Mouse (Mus musculus) stomach, embryonic 14.5 days (tissue): ENCODE data around the gene Hcrtr1. TPM values are rescaled to one million over a fixed set of nuclear protein-coding genes. Genes with fewer than 3 reads are reported as not detected.

Experiments used
- ATAC-seq: fragments of 200-750 bp; cut with Nextera tagmentation; 2 replicates; pipeline ENCODE4 v1.8.0; 2017; ENCODE audit warnings: low read depth, moderate TSS enrichment; ENCODE audit not compliant: insufficient number of reproducible peaks, insufficient read depth, low FRiP score
- H3K27ac ChIP-seq: fragments of 300-500 bp; sonication (generic); 2 replicates; pipeline ENCODE4 v1.5.1; 2014; ENCODE audit warnings: mild to moderate bottlenecking, low read length, moderate library complexity, mixed read lengths
- H3K27me3 ChIP-seq: fragments of 300-500 bp; sonication (generic); 2 replicates; pipeline ENCODE4 v1.6.1; 2014; ENCODE audit warnings: low read length, control low read depth, mixed read lengths; ENCODE audit not compliant: control insufficient read depth, insufficient read depth
- H3K36me3 ChIP-seq: fragments of 300-500 bp; sonication (generic); 2 replicates; pipeline ENCODE4 v1.6.1; 2014; ENCODE audit warnings: mild to moderate bottlenecking, control low read depth, low read length, moderate library complexity, mixed read lengths; ENCODE audit not compliant: control insufficient read depth, insufficient read depth
- H3K4me1 ChIP-seq: fragments of 300-500 bp; sonication (generic); 2 replicates; pipeline ENCODE4 v1.6.1; 2014; ENCODE audit warnings: low read length, control low read depth, mixed read lengths; ENCODE audit not compliant: control insufficient read depth, insufficient read depth
- H3K4me2 ChIP-seq: fragments of 300-500 bp; sonication (generic); replicated peaks from 2 replicates; pipeline ENCODE4 v1.6.1; 2014; ENCODE audit warnings: low read depth, low read length, control low read depth
- H3K4me3 ChIP-seq: fragments of 300-500 bp; sonication (generic); 2 replicates; pipeline ENCODE4 v1.5.1; 2014; ENCODE audit warnings: low read depth, low read length, control low read depth
- H3K9ac ChIP-seq: fragments of 300-500 bp; sonication (generic); replicated peaks from 2 replicates; pipeline ENCODE4 v1.6.1; 2014; ENCODE audit warnings: low read depth, mild to moderate bottlenecking, control low read depth, low read length, moderate library complexity, mixed read lengths
- H3K9me3 ChIP-seq: fragments of 300-500 bp; sonication (generic); 2 replicates; pipeline ENCODE4 v1.6.1; 2016; ENCODE audit warnings: low read depth, low read length, control low read depth; ENCODE audit not compliant: control insufficient read depth
- WGBS: fragments of 180-500 bp; shearing (Covaris S2); extraction: QIAGEN DNeasy Blood & Tissue Kit; methylation state at CpG from one replicate; pipeline ENCODE4 v1.1.7; 2014; 5-methylcytosine and 5-hydroxymethylcytosine counted together
- polyA plus RNA-seq: library from polyadenylated mRNA; unstranded; fragments of >200 nt; fragmentation: Nextera tagmentation; extraction: Ambion mirVana; gene quantifications from 2 replicates; pipeline ENCODE4 v1.2.1, GENCODE M21; 2014

Gene Hcrtr1
- polyA plus RNA-seq, 1 experiment from 2014 or later: 0.26 TPM

DNA sequence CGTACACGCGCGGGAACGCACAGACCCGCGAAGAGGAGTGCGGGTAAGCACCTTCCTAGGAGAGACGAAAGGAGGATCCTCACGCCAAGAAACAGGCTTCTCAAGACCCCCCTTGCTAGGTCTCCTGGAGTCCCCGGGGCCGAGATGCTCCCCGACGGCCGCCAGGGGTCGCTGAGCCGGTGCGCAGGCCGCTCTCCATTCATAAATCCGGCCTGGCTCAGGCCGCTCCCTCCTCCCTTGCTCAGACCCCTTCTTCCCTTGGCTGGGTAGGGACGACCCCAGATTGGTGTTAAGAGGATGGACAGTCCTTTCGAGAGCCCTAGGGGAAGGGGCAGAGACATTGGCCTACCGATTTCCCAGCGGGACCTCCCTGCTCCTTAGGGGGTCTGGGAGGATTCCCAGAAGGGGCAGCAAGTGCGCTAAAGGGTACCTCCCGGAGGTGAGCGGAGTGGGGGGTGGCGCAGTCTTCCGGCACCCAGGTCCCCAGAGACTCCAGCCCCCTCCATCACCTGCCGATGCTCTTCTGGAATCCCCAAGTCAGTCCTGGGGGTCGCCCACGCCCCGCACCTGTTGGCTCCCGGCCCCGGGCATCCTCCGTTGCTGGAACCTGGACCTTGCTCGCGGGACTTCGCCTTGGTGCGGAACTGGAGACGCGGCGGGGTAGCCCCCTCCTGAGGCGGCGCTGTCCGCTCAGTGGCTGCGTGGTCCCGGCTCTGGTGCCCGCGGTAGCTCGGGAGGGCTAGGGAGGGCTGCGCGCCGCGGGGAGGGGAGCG, 532 bp downstream of the Hcrtr1 start:
- Histone ChIP-seq H3K4me1 (peaks cover 6% of the 10 kb centered on the region; the same call in 1 of the 2 replicates), H3K27ac (no peak overlapping the region), H3K36me3 (no peaks in the 10 kb centered on the region), H3K4me2 (peak overlapping the region; percentile 60), H3K27me3 (peaks cover 27% of the 10 kb centered on the region), H3K9me3 (no peaks in the 10 kb centered on the region), H3K9ac (no peak overlapping the region), H3K4me3 (peak overlapping the region; percentile 27)
- WGBS: under 1% methylated on average over 50 of the region's 57 CpGs
- peak; percentile 51; the same call in 1 of the 2 replicates for ATAC-seq

DNA sequence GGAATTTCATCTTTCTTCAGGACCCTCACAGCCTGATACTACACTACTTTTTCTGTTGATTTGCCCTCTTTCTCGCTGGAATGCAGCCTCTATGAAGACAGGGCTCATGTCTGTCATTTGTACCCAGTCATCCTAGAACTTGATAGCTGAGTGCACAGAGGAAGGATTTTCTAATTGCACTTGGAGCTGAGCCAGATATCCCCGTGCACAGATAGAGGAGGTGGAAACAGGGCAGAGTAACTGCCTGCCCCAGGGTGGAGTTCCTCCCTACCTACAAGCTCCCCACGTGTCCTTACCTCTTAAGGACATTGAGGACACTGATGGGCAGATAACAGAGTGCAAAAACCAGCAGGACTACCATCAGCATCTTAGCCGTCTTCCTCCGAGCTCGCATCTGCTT, 5.8 kb downstream of the Hcrtr1 start:
- Histone ChIP-seq H3K4me1 (no peaks in the 10 kb centered on the region), H3K9me3 (no peaks in the 10 kb centered on the region), H3K9ac (no peak overlapping the region), H3K4me3 (no peak overlapping the region), H3K27ac (no peak overlapping the region), H3K4me2 (no peak overlapping the region), H3K36me3 (no peaks in the 10 kb centered on the region; the same call in 1 of the 2 replicates), H3K27me3 (0 out of 2 replicates have a peak, but pooled peaks cover 3% of the 10 kb centered on the region)
- 54% methylated on average over 6 of the region's 6 CpGs for WGBS
- no peak for ATAC-seq

DNA sequence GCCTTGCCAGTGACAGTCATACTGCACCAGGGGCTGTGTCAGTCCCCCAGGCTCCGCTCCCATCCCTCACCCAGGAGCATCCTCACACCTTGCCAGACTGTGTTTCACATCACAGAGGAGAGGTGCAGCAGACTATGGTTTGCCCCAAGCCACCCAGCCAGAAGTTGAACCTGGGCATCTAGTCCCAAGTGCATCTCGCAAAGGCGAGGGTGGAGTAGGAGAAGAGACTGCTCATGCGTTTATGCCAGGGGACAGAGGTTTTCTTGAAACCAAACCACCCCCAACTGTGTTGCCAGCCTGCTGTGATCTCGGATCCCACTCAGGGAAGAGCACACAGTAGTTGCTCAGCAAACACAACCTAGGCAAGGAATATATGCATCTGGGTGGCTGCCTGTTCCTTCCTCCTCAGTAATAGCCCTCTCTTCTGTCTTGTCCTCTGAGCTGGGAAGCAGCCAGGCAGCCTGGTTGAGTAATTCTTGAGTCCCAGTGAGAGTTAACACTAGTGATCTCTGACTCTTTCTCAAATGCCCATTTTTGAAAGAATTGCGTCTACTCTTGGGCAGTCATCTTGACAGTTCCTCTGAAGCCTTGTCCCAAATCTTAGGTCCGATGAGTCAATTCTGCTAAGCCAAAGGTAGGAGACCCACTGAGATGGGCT, 7.6 kb downstream of the Hcrtr1 start:
- Histone ChIP-seq H3K9ac (no peak overlapping the region), H3K27ac (0 out of 2 replicates have a peak overlapping the region, but pooled peaks have one; percentile 6), H3K36me3 (peaks cover 18% of the 10 kb centered on the region), H3K4me2 (no peak overlapping the region), H3K9me3 (no peaks in the 10 kb centered on the region), H3K4me1 (no peaks in the 10 kb centered on the region), H3K27me3 (no peaks in the 10 kb centered on the region), H3K4me3 (no peak overlapping the region)
- 87% methylated on average over 7 of the region's 7 CpGs for WGBS
- no peak for ATAC-seq

DNA sequence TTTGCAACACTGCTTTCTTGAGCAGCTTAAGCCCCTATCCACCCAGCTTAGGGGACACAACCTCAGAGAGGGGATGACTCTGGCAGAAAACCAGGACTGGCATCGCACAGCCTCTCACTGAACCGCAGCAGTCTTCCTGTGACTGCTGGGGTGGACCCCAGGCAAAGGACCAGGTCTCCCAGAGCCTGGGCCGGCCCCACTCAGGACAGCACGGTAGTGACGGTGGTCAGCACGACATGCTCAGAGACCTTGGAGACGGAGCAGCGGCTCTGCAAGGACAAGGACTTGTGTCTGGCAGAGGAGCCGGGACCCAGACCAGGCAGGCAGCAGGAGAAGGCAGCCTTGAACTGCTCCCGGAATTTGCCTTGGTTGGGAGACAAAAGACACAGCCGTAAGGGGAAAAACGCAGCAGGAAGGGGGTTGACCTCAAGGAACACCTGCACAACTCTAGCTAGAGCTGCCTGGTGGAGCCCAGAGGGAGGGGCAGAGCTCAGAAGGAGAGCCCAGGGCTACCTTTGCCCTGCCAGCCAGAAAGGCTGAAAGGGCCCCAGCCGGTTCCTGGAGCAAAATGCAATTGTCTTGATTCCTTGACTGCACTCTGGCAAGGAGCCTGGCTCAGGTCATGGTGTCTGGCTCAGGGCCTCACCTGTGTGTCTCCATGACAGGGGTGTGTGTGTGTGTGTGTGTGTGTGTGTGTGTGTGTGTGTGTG, 8.4 kb downstream of the Hcrtr1 start:
- 0 out of 2 replicates have a peak, but pooled peaks have one; percentile 48 for ATAC-seq
- 59% methylated on average over 13 of the region's 13 CpGs for WGBS
- Histone ChIP-seq H3K27me3 (no peaks in the 10 kb centered on the region), H3K27ac (peak overlapping the region; percentile 64; the same call in 1 of the 2 replicates), H3K4me3 (no peak overlapping the region), H3K36me3 (peaks cover 20% of the 10 kb centered on the region), H3K9ac (no peak overlapping the region), H3K4me2 (no peak overlapping the region), H3K9me3 (no peaks in the 10 kb centered on the region), H3K4me1 (no peaks in the 10 kb centered on the region)

DNA sequence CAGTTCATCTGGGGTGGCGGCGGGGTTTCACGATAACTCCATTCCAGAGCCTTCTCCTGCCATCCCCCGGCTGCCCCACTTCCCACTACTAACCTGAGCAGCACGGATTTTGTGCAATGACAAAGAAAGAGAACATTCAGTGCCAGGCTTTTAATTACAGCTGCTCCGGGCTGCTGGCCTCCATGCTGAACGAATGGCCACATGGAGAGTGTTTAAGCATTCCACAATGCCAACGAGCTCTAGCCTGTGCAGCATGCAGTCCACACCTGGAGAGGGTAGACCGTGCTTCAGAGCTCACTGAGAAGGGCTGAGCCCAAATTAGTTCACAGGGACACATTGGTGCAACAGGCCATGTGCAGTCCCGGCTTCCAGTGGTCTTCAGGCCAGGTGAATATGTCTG, 9.1 kb downstream of the Hcrtr1 start:
- Histone ChIP-seq H3K36me3 (peaks cover 26% of the 10 kb centered on the region), H3K9me3 (no peaks in the 10 kb centered on the region), H3K4me3 (no peak overlapping the region), H3K9ac (no peak overlapping the region), H3K27me3 (no peaks in the 10 kb centered on the region), H3K27ac (no peak overlapping the region), H3K4me1 (no peaks in the 10 kb centered on the region), H3K4me2 (no peak overlapping the region)
- WGBS: 80% methylated on average over 10 of the region's 10 CpGs
- ATAC-seq: no peak

DNA sequence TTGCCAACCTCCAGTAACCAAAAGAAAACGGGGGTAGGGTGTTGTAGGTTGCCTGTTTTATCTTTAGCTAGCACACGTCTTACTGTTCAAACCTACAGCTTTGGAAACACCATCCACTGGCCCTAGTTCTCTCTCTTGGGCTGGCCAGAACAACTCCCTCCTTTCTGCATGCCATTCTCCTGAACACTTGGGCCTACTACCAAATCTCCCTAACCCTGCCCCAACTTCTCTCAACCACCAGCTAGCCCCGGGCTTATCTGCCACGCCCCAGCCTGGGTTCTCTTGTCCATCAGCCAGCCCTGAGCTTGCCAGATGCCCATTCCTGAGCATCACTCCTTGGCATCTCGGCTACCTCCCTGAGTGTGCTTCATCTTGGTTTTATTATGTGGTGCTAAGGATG, 10.3 kb downstream of the Hcrtr1 start:
- ATAC-seq: no peak
- Histone ChIP-seq H3K4me3 (no peak overlapping the region), H3K27ac (no peak overlapping the region), H3K36me3 (peaks cover 34% of the 10 kb centered on the region), H3K4me2 (no peak overlapping the region), H3K4me1 (no peaks in the 10 kb centered on the region), H3K9ac (no peak overlapping the region), H3K9me3 (no peaks in the 10 kb centered on the region), H3K27me3 (no peaks in the 10 kb centered on the region)
- WGBS: 80% methylated on average over 5 of the region's 5 CpGs

DNA sequence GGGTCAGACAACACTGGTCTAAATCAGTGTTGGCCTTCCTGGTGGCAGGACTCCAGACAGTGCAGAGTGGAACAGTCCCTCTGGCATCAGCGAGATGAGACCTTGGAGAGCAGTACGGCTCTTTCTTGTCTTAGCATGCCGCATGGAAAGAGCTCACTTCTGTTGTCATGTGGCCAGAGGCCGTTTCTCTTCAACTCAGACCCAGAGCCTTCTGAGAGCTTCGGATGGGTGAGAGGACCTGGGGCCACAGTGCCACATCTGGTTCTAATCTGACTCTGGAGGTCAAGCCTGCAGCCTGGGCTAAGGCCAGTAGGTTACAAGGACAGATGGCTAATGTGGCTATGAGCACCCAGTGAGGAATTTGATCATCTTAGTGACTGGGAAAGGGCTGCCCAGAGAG, 13.2 kb downstream of the Hcrtr1 start:
- H3K9ac ChIP-seq: no peak overlapping the region
- peaks cover 48% of the 10 kb centered on the region for H3K36me3 ChIP-seq
- no peak overlapping the region for H3K4me3 ChIP-seq
- H3K27me3 ChIP-seq: no peaks in the 10 kb centered on the region
- H3K9me3 ChIP-seq: no peaks in the 10 kb centered on the region
- no peaks in the 10 kb centered on the region for H3K4me1 ChIP-seq
- H3K27ac ChIP-seq: no peak overlapping the region
- H3K4me2 ChIP-seq: no peak overlapping the region
- WGBS: 85% methylated on average over 5 of the region's 5 CpGs
- no peak for ATAC-seq

DNA sequence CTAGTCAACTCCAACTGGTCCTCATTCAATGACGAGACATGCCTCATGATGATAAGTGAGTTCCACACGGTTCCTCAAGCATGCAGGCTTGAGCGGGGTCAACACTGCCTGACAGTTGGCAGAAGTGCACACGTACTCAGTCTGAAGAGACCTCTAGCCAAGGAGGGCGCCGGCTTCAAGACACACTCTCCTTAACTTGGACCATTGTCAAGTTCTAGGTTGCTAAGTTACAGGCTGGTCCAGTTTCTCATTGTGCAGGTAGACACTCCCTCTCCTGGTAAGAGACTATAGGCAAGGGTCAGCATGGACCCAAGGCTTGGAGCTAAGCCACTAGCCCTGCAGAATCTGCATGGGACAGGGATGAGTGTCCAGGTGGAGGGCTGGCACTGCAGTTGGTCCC, 14.0 kb downstream of the Hcrtr1 start:
- 88% methylated on average over 6 of the region's 6 CpGs for WGBS
- Histone ChIP-seq H3K9me3 (no peaks in the 10 kb centered on the region), H3K4me3 (no peak overlapping the region), H3K4me2 (no peak overlapping the region), H3K4me1 (no peaks in the 10 kb centered on the region), H3K36me3 (peaks cover 48% of the 10 kb centered on the region), H3K27ac (no peak overlapping the region), H3K9ac (no peak overlapping the region), H3K27me3 (no peaks in the 10 kb centered on the region)
- no peak for ATAC-seq
